Comparison of ENCODE assay signal across 8 mouse cellular contexts in genomic region chr7:90265289-90265970, GRCm38 (mm10). TPM values are rescaled to one million over a fixed set of nuclear protein-coding genes. Genes with fewer than 3 reads are reported as not detected.
DNase-seq lines count a peak whose midpoint lies in the region; ATAC-seq lines count a peak whose summit lies in the region.

Ccdc83 (minus strand) TSS chr7:90265777.

- ATAC-seq in hindbrain, embryonic 14.5 days (ENCODE audit: low FRiP score): peak; percentile 85

- 5% methylated on average over 28 of the region's 28 CpGs for WGBS in hindbrain, embryonic 14.5 days

- H3K27me3 ChIP-seq in hindbrain, embryonic 14.5 days (ENCODE audit: control insufficient read depth, insufficient read depth, low read length): no peaks in the 10 kb centered on the region

- H3K9me3 ChIP-seq in hindbrain, embryonic 14.5 days (ENCODE audit: control insufficient read depth, low read length): no peaks in the 10 kb centered on the region

- no peak within 1 kb of the TSS for H3K27ac ChIP-seq in hindbrain, embryonic 14.5 days

- peak; percentile 89 for DNase-seq in R1 (ENCODE audit: low read depth, low spot score)
- DNase-seq in cerebellum, postnatal 25 days: peak; percentile 82 to 84
- DNase-seq in frontal cortex, postnatal 25 days (ENCODE audit: low spot score in 2 of 2): peak; percentile 68 to 76
- peak; percentile 88 for DNase-seq in hindbrain, embryonic 14.5 days (ENCODE audit: low spot score)
- DNase-seq in layer of hippocampus, postnatal 25 days (ENCODE audit: extremely low spot score in 1 of 2, low spot score in 1 of 2): peak; percentile 61 to 75
- peak; percentile 80 for DNase-seq in lung, postnatal 14 days
- DNase-seq in retina, adult 2 months (ENCODE audit: low read depth, low spot score): peak; percentile 39
- DNase-seq in thymus, postnatal 25 days: peak; percentile 71

- H3K36me3 ChIP-seq in hindbrain, embryonic 14.5 days (replicated peaks; ENCODE audit: control insufficient read depth, insufficient read depth): no peaks in the 10 kb centered on the region

- peaks cover 10% of the 10 kb centered on the region; the same call in 1 of the 2 replicates for H3K4me1 ChIP-seq in hindbrain, embryonic 14.5 days (replicated peaks; ENCODE audit: control insufficient read depth, insufficient read depth, low read length)

- H3K4me2 ChIP-seq in hindbrain, embryonic 14.5 days (replicated peaks): peak within 1 kb of the TSS; percentile 54

- no peak within 1 kb of the TSS for H3K9ac ChIP-seq in hindbrain, embryonic 14.5 days

- peak within 1 kb of the TSS; percentile 18; the same call in 1 of the 2 replicates for H3K4me3 ChIP-seq in hindbrain, embryonic 14.5 days (replicated peaks; ENCODE audit: low read length)

RNA-seq across cellular contexts. Expression of gene Ccdc83, which starts in this region (rescaled TPM):
- not detected in 2 replicates for polyA plus RNA-seq in hindbrain, embryonic 14.5 days (2014; fragmentation: Nextera tagmentation; extraction: Ambion mirVana)
- total RNA-seq in layer of hippocampus, postnatal 25 days (2021): not detected

Comparison
In these comparisons a context has a peak if more than half of its experiments do, and no peak if none do; other contexts are left out.
1. Peak in DNase-seq, ATAC-seq, H3K4me3 ChIP-seq and H3K4me2 ChIP-seq in hindbrain, embryonic 14.5 days; RNA of the gene not detected or under 1 TPM.
2. Peak in DNase-seq in layer of hippocampus, postnatal 25 days; RNA of the gene not detected or under 1 TPM.
3. DNase-seq: peak in every context shown above with its lines; median percentile 89 in R1; 88 in hindbrain, embryonic 14.5 days; 83 in cerebellum, postnatal 25 days; 80 in lung, postnatal 14 days; 72 in frontal cortex, postnatal 25 days; 71 in thymus, postnatal 25 days; 68 in layer of hippocampus, postnatal 25 days; 39 in retina, adult 2 months.